Mouse (Mus musculus) heart, postnatal 0 days (tissue): ENCODE results near the gene Carnmt1.

Experiments
- CTCF ChIP-seq: IDR thresholded peaks from 2 replicates; pipeline ENCODE4 v1.5.1; 2016; ENCODE audit warnings: antibody characterized with exemption, control low read depth, low read depth
- EP300 ChIP-seq: IDR thresholded peaks from 2 replicates; pipeline ENCODE4 v1.6.1; 2016; ENCODE audit warnings: antibody characterized with exemption, low read depth

- no peak for TF ChIP-seq EP300
- no peak for TF ChIP-seq CTCF
Measured at GRCm38 (mm10) chr19:18654984-18655383, 15.6 kb upstream of the Carnmt1 start.
